Mouse (Mus musculus): Measurements from ENCODE around the gene Ankzf1.

- no peak for TF ChIP-seq CTCF (IDR thresholded peaks at IDR 0.05; ENCODE audit: insufficient read depth, low read length)
- TF ChIP-seq POLR2A (IDR thresholded peaks at IDR 0.05; ENCODE audit: borderline replicate concordance, extremely low read depth, low read depth, low read length), result no peak
Measured at GRCm38 (mm10) chr1:75231224-75231623, 39.3 kb downstream of the Ankzf1 start.

Measured in lung, adult 2 months (tissue).